Mouse (Mus musculus) embryonic facial prominence, embryonic 10.5 days (tissue): Measurements from ENCODE around the gene Zfp352. TPM values are rescaled to one million over a fixed set of nuclear protein-coding genes. Genes with fewer than 3 reads are reported as not detected.
"Not testable (repeated sequence)": the region's sequence is repeated elsewhere in the genome, so short reads cannot be mapped to it uniquely, and the experiment has no call there.

Source experiments
- DNase-seq: peaks from one replicate; pipeline ENCODE4 v3.0.0-alpha.2; 2017; ENCODE audit warnings: low spot score
- H3K27ac ChIP-seq: fragments of 300-500 bp; sonication (generic); replicated peaks from 2 replicates; pipeline ENCODE4 v1.5.1; 2016; ENCODE audit warnings: mild to moderate bottlenecking
- H3K27me3 ChIP-seq: fragments of 300-500 bp; sonication (generic); replicated peaks from 2 replicates; pipeline ENCODE4 v1.6.1; 2016; ENCODE audit warnings: low read depth, mild to moderate bottlenecking; ENCODE audit not compliant: poor library complexity, severe bottlenecking
- H3K36me3 ChIP-seq: fragments of 300-500 bp; sonication (generic); replicated peaks from 2 replicates; pipeline ENCODE4 v1.6.1; 2016; ENCODE audit warnings: mild to moderate bottlenecking, moderate library complexity
- H3K4me1 ChIP-seq: fragments of 300-500 bp; sonication (generic); 2 replicates; pipeline ENCODE4 v1.6.1; 2016
- H3K4me3 ChIP-seq: fragments of 300-500 bp; sonication (generic); 2 replicates; pipeline ENCODE4 v1.5.1; 2016; ENCODE audit warnings: mild to moderate bottlenecking, moderate library complexity
- H3K9me3 ChIP-seq: fragments of 300-500 bp; sonication (generic); 2 replicates; pipeline ENCODE4 v1.6.1; 2016; ENCODE audit warnings: mild to moderate bottlenecking
- WGBS: fragments of 180-500 bp; shearing (Covaris S2); methylation state at CpG from one replicate; pipeline ENCODE4 v1.1.7; 2016; 5-methylcytosine and 5-hydroxymethylcytosine counted together
- polyA plus RNA-seq: library from polyadenylated mRNA; unstranded; fragments of >200 nt; fragmentation: Nextera tagmentation; extraction: Ambion mirVana; gene quantifications from 2 replicates; pipeline ENCODE4 v1.2.1, GENCODE M21; 2016

Gene Zfp352
- not detected in 2 replicates for polyA plus RNA-seq

DNA sequence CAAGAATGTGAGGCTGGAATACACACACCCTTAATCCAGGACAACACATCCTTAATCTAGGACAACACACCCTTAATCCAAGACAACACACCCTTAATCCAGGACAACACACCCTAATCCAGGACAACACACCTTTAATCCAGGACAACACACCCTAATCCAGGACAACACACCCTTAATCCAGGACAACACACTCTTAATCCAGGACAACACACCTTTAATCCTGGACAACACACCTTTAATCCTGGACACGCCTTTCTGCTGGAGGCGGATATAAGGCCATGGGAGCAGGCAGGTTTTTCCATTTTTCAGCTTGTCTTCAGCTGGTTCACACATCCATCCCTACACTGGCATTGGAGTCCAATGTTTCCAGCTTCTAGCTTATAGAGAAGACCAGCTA is at the start of gene Zfp352:
Gene Zfp352, plus strand, starts transcription at position 301 of the 400 bp plus-strand sequence.
- Histone ChIP-seq H3K36me3 (no peaks in the 10 kb centered on the region), H3K9me3 (no peaks in the 10 kb centered on the region), H3K4me1 (no peaks in the 10 kb centered on the region), H3K27ac (no peak within 1 kb of the TSS), H3K4me3 (no peak within 1 kb of the TSS), H3K27me3 (no peaks in the 10 kb centered on the region)
- no peak for DNase-seq
- 88% methylated on average over 2 of the region's 2 CpGs for WGBS

GRCm38 (mm10) chr4:90170890-90171483 is 47.6 kb upstream of the Zfp352 start:
- H3K27ac ChIP-seq, result no peak overlapping the region
- no peaks in the 10 kb centered on the region for H3K36me3 ChIP-seq
- no peak overlapping the region for H3K4me3 ChIP-seq
- 87% methylated on average over 3 of the region's 3 CpGs for WGBS
- no peaks in the 10 kb centered on the region for H3K27me3 ChIP-seq
- H3K9me3 ChIP-seq, result no peaks in the 10 kb centered on the region
- DNase-seq, result no peak
- H3K4me1 ChIP-seq, result no peaks in the 10 kb centered on the region

DNA sequence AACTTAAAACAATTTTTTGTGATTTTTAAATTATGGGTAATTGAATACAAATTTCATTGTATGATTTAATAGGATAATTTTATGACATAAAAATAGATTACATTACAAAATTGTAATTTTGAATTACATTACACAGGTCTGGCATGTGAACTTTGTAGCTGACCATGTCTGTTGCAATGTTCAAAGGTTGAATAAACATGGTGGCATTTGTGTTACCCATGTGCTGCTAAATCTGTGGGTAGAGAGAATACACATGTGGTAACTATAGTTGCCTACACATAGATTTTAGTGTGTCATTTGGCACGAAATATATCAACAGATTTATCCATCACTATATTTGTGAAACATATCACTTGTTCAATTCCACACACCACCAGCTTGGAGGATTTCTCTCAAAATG is 44.6 kb upstream of the Zfp352 start:
- Histone ChIP-seq H3K27me3 (no peaks in the 10 kb centered on the region), H3K4me1 (no peaks in the 10 kb centered on the region), H3K36me3 (no peaks in the 10 kb centered on the region), H3K4me3 (no peak overlapping the region), H3K27ac (no peak overlapping the region), H3K9me3 (no peaks in the 10 kb centered on the region)
- 88% methylated on average over 1 of the region's 1 CpGs for WGBS
- DNase-seq, result no peak

GRCm38 (mm10) chr4:90203421-90203820 is 15.2 kb upstream of the Zfp352 start:
- Histone ChIP-seq H3K4me1 (no peaks in the 10 kb centered on the region), H3K9me3 (no peaks in the 10 kb centered on the region), H3K4me3 (no peak overlapping the region), H3K27ac (no peak overlapping the region), H3K36me3 (no peaks in the 10 kb centered on the region), H3K27me3 (no peaks in the 10 kb centered on the region)
- DNase-seq, result no peak
- WGBS, result 87% methylated on average over 5 of the region's 5 CpGs

GRCm38 (mm10) chr4:90211475-90211874 is 7.1 kb upstream of the Zfp352 start:
- Histone ChIP-seq H3K9me3 (no peaks in the 10 kb centered on the region), H3K4me3 (no peak overlapping the region), H3K27me3 (no peaks in the 10 kb centered on the region), H3K36me3 (no peaks in the 10 kb centered on the region), H3K4me1 (no peaks in the 10 kb centered on the region), H3K27ac (no peak overlapping the region)
- WGBS, result 49% methylated on average over 1 of the region's 1 CpGs
- DNase-seq, result no peak

DNA sequence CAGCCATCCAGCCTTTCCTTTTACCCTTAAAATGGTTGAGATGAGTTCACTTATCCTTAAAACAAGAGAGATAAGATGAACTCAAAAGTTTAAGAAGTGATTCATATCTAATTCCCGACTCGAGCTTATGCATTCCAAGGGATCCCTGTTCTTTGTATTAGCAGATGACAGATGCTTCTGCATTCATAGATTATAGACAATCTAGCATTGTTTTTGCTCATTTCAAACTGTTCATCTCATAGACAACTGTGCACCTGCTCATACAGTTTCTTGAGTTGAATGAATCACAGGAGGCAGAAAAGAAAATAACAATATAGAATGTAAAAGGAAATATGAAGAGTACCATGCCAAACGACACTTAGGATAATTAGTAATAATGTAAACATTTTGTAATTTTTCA is 6.5 kb upstream of the Zfp352 start:
- no peaks in the 10 kb centered on the region for H3K9me3 ChIP-seq
- no peak for DNase-seq
- no peak overlapping the region for H3K27ac ChIP-seq
- H3K4me1 ChIP-seq, result no peaks in the 10 kb centered on the region
- no peaks in the 10 kb centered on the region for H3K36me3 ChIP-seq
- no peaks in the 10 kb centered on the region for H3K27me3 ChIP-seq
- WGBS, result 84% methylated on average over 3 of the region's 3 CpGs
- no peak overlapping the region for H3K4me3 ChIP-seq

DNA sequence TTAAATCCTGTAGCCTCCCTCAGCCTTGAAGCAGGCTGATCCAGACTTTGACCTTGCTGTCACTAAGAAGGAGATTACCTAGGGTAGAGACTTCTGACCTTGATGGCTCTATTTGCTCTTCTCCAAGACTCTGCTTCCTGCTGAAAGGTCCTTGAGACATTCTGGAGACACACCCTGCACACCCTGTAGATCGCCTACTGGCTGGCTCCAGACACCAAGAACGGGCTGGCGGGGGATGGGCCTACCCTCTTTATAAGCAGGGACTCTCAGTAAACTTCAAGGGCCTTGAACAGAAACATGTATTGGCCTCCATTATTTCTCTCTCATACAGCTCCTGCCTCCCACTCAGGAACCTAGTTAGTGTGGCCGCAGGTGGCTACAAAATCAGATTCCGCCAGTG is 17.0 kb downstream of the Zfp352 start:
- not testable (repeated sequence) for H3K27me3 ChIP-seq, DNase-seq
- 92% methylated on average over 5 of the region's 5 CpGs for WGBS

DNA sequence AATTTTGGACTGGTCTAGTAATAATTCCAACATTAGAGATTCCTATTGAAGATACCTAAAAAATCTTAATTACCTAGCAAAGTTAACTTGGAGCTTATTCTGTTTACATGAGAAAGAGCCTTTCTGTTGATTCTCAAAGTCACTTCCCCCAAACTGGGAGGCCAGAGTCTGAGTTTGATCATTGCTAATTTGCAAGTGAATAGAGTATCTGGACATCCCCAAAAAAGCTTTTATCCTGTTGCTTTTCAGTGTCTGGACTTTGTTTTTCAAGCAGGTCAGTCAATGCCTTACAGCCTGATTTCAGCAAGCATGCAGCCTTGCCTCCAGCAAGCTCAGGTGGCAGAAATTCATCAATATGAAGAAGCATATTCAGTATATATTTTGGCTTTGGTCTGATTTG is 51.2 kb downstream of the Zfp352 start:
- Histone ChIP-seq H3K4me3 (no peak overlapping the region), H3K4me1 (no peaks in the 10 kb centered on the region), H3K27ac (no peak overlapping the region), H3K27me3 (no peaks in the 10 kb centered on the region), H3K36me3 (no peaks in the 10 kb centered on the region), H3K9me3 (peaks cover 30% of the 10 kb centered on the region; the same call in 1 of the 2 replicates)
- no peak for DNase-seq

More for the DNA sequence above, 17.0 kb downstream of the Zfp352 start:
- H3K36me3 ChIP-seq, H3K4me1 ChIP-seq, H3K27ac ChIP-seq, H3K4me3 ChIP-seq, H3K9me3 ChIP-seq: not testable (repeated sequence)
